Mouse (Mus musculus) kidney, adult 18-20 months (tissue): ENCODE data around the gene Plekhm1.
A peak's percentile ranks its signal among the peaks of the same experiment; 100 is the strongest.

ENCODE experiments used
- DNase-seq: peaks from one replicate; pipeline ENCODE4 v3.0.0; 2021

Gene Plekhm1

DNA sequence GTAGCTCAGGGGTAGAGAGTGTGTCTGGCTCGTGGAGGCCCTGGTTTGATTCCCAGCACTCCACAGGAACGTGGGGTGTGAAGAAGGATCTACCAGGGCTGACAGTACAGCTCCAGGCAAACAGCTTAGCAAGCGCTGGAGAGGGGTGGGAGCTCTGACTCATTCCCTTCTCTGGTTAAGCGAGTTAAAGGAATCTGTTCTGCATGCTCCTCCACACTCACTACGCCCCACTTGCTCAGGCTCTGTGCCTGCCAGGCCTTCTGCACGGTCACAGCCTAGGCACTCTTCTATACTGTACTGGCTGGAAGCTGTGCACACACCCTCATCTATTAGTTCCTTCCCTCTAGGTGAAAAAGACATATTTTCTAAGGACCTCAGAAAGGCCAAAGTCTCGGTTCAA, 18.5 kb downstream of the Plekhm1 start:
- no peak for DNase-seq

DNA sequence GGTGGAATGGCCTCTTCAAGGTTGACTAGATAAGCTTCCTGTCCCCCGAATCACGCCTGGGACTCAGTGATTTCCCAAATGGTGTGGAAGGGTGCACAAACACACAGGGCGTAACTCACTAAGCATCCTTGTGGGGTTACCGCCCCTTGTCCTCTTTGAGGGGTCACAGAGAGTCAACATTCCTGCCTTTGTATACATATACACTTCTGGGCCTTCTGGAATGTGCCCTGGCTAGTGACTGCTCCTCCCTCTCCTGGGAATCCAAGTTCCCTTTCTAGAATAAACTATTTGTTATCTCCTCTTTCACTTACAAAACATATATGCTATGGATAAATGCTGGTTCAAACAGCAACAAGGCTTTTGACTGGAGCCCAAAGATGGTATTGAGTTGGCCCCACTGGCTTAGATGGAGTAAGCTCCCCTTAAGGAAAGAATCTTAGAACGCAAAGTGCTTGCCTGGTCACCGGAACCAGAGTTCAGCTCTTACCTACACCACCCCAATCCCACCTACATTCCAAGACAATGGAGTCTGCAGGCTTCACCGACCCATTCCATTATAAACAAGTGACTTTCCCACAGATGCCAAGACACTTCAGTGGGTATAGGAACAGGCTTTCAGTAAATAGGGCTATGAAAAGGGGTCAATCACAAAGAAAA, 24.5 kb downstream of the Plekhm1 start:
- no peak for DNase-seq

GRCm38 (mm10) chr11:103386827-103387226, 25.7 kb downstream of the Plekhm1 start:
- DNase-seq: no peak

DNA sequence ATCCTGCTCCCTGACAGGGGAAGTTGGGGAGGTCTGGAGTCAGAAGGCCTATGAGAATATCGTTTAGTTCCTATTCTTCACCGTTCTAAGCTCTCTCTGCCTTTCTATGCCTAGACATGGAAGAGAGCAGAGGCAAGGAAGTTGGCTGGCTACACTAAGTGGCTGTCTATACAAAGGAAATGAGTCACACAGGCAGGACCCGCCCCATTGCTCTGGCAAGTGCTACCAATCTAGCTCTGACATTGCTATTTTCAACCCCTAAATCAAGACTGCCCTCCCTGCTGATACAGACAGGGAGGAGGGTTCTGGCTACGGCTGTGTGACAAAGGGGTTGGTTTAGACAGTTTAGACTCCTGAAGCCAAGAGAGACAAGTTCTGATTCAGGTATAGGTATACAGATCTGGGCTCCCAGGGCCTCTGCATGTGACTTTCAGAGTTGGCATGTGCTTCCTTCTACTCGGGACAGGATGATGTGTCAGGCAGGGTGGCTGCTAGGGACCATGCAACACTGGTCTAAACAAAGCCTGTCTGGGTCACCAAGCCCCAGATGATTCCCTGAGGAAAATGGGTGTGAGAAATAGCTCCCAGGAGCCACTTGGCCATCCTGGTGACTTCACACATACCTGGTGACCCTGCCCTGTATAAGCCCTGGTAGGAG, 30.4 kb downstream of the Plekhm1 start:
- DNase-seq: peak; percentile 63

- DNase-seq: no peak
These were observed 31.0 kb downstream of the Plekhm1 start for GRCm38 (mm10) chr11:103381505-103381904.

DNA sequence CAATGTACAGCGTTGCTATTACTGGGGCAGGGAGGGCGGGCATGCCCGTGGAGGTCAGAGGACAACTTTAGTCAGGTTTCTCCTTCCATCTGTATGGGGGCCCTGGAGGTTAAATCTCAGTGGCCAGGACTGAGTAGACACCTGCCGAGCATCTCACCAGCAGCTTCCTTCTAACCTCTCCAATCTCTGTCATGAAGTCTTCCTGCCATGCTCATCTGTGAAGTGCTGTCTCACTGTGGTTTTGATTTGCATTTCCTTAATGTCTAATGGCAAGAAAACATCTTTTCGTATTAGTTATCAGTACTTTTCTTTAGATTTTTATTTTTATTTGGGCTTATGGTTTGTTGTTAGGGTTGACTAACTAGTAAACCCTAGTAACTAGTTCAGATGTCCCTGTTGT, 32.0 kb downstream of the Plekhm1 start:
- no peak for DNase-seq

DNA sequence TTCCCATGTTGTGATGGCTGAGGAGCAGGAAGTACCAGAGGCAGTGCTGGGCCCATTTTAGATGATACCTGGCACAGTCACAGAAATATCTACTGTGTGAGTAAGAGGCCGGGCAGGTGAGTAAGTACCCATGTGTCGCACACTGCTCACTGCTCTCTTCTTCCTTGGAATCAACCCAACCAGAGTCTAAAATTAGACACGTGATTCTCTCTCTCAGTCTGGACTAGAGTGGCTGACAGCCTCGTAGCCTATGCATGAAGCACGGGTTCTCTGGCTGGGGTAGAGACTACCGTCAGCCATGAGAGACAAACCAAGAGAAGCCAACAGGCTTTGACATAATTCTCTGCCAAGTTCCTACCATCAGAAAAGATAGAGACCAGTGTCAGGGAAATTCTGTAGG, 34.1 kb downstream of the Plekhm1 start:
- no peak for DNase-seq

DNA sequence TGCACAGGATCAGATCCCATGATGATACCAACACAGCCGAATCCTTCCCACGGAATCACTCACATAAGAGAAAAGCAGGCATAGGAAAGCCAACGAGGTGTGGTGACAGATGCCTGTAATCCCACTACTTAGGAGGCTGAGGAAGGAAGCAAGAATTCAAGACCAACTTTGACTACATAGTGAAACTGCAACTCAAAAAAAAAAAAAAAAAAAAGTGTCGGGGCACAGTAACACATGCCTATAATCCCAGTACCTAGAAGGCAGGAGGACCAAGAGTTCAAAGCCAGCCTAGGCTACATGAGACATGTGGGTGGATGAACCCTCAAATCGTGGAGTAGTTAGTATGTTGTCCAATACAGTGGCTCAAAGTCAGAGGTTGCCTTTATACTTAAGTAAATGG, 36.7 kb downstream of the Plekhm1 start:
- no peak for DNase-seq

- DNase-seq: no peak
These were observed 37.2 kb downstream of the Plekhm1 start for GRCm38 (mm10) chr11:103375258-103375657.

GRCm38 (mm10) chr11:103373922-103374321, 38.6 kb downstream of the Plekhm1 start:
- no peak for DNase-seq

GRCm38 (mm10) chr11:103372561-103372960, 39.9 kb downstream of the Plekhm1 start:
- no peak for DNase-seq

GRCm38 (mm10) chr11:103372068-103372467, 40.4 kb downstream of the Plekhm1 start:
- no peak for DNase-seq

GRCm38 (mm10) chr11:103371222-103371539, 41.3 kb downstream of the Plekhm1 start:
- DNase-seq: no peak

DNA sequence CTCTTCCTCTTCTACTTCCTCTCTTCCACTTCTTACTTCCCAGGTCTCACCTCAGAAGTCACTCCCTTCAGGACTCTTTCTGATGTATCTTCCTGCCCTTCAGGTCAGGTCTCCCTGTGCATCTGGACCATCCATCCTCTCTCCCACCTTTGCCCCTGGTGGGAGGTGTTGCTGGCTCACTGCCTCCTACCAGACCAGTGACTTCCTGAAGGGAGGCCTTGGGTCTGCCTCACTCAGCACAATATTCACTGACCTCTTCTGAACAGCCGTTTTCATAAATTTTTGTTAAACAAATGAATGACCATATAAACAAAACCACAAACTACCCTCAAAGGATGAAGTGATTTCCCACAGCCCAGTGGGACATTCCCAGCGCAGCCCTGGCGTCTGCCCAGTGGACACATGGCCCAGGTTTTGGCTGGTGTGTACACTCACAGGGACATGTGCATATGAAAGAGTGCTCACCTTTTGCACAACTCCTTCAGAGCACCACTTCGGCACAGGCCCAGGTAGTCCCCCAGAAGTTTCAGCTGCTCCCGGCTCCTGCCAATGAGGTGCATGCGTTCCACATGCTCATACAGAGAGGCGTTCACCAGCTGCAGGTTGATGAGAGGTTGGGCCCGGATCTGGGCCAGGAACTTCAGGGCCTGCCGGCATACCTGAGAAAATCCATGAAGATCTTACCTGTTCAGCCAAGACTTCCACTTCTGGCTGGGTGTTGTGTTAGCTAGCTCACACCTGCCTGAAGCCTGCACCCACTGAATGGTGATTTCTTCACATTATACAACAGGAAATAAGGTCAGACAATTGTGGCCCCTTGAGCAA, 41.9 kb downstream of the Plekhm1 start:
- DNase-seq: no peak

- DNase-seq: no peak
These were observed 47.0 kb downstream of the Plekhm1 start for GRCm38 (mm10) chr11:103365530-103365929.

DNA sequence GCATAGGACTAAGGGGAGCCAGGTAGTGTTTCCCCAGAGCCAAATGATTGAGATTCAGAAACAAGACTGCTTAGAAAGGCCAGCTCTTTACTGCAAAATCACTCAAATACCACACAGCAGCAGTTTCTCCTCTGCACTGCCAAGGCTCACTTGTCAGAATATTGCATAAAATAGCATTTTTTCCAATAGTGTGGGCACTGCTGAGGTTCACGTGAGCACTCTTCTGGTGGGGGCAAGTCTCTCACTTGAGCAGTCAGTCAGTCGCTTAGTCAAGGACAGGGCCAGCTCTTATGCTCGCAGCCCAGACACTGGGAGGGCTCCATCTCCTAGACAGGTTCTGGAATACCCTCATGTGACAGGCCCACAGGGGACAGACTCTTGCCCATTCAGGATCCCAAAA, 47.5 kb downstream of the Plekhm1 start:
- no peak for DNase-seq

DNA sequence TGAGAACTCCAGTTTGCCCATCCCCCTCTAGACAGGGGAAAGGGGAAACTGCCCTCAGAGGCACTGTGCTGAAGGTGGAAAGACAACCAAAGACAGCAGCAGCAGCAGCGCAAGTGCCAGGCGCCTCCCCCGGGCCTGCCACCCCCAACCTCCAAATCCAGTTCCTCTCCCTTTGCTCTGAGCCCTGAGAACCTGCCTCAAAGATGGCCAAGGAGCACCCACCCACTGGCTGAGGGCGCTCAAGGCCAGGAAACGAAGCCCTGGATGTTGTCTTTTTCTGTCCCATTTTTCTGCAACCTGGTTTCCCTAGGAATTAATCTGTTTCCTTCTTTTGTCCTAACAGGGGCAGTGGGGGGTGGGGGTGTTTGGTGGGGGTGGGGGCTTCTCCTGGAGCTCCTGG, 48.2 kb downstream of the Plekhm1 start:
- DNase-seq: no peak

DNA sequence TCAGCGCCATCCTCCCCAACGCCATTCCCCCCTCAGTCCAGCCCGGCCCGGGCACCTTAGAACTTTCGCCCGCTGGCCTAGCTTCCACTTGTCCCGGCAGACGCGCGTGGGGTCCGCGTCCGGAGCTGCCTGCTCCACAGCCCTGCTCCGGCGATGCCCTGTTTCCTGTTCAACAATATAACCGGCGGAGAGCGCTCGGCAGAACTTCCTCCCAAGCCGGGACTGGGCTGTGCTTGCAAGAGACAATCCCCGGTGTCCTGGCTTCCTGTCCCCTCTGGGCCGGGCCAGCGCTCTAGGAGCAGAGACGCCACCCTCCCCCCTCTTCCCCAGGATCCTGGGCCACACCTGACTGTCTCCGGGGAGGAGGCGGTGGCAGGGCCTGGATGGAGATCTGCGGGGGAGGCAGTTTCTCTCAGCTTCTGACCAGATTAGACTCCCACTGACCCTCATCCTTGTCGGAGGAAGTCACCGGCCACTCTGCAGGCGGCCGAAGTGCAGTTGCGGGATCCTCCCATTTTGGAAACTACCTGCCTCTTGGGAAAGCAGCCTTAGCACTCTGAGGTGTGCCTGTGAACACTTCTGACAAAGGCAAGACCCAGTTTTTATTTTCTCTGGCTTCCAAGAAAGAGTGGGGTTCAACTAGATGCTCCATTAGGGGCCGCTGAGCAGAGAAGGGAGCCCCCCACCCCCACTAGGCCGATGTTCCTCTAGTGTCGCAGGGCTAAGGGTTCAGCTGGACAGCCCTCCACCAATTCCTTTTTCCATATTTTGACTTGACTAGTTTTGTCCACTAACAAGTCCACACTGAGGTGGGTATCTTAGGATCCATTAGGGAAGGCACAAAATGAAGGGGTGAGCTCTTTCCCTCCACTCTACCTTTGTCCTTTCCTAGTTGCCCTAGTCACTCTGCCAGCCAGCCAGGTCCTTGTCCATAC, 49.0 kb downstream of the Plekhm1 start, which contains the start of gene Arhgap27:
TSS of gene Arhgap27 (minus strand) at position 479 of the 935 bp plus-strand sequence.
- DNase-seq: peak; percentile 80

DNA sequence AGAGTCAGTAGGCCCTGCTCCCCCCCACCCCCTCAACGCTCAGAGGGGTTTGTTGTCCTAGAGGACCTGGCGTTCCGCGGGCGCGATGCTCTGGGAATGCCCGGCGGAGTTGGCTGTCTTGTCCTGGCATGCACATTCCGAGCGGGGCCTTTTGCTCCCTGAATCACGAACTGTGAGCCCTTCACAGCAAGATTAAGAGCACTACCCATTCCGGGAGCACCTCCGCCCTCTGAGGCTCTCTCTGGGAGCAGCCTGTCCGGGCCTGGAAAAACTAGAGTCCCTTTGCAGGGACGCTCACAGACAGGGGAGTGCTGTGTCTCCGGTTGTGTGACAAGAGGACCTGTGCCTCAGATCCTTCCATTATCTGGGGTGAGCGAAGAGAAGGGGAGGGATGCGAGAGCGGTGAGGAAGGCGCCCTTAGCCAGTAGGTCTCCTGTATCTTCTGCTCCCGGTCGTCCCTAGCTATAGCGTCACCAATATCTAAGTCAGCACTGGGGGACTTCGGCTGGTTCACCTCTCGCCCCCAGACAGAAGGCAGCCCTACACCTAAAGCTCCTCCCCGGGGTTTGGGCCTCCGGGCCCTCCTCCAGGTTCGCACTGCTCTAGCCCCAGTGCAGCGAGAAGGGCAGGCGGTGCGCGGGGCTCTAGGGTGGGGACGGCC, 49.8 kb downstream of the Plekhm1 start:
- no peak for DNase-seq

GRCm38 (mm10) chr11:103362054-103362432, 50.4 kb downstream of the Plekhm1 start:
- DNase-seq: no peak

- DNase-seq: peak; percentile 46
These were observed 51.0 kb downstream of the Plekhm1 start for GRCm38 (mm10) chr11:103361396-103362053.

DNA sequence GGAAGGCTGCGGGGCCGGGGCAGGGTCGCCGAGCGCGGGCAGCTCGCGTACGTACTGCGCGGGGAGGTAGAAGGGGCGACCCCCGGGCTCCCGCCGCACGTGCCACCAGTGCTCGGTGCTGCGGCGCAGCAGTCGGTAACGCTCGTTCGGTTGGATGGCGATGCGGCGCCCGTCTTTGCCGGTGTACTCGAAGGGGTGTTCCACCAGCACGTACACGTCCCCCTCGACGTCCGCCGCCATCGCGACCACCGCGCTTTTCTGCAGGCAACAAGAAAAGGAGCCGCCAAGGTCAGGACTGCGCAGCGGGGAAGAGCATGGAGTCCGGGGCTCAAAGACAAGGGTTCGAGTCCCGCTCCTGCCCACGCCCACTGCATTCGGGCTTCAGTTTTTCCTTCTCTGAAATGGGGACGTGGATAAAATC, 51.8 kb downstream of the Plekhm1 start:
- DNase-seq: no peak
